Mouse (Mus musculus): Measurements from ENCODE around the gene Shroom4. TPM values are rescaled to one million over a fixed set of nuclear protein-coding genes. Genes with fewer than 3 reads are reported as not detected.

The Shroom4 gene
- polyA plus RNA-seq, 1 experiment: 12.1 TPM

- H3K4me1 ChIP-seq (ENCODE audit: control insufficient read depth, insufficient read depth, low read length): no peaks in the 10 kb centered on the region
- H3K9ac ChIP-seq (ENCODE audit: low read depth, poor library complexity, severe bottlenecking): no peak overlapping the region
- no peak overlapping the region for H3K4me3 ChIP-seq (ENCODE audit: low read depth, low read length)
- H3K36me3 ChIP-seq (ENCODE audit: control insufficient read depth, insufficient read depth, low read length, poor library complexity, severe bottlenecking): no peaks in the 10 kb centered on the region
- no peaks in the 10 kb centered on the region for H3K9me3 ChIP-seq (replicated peaks; ENCODE audit: control insufficient read depth, insufficient read depth, low read length, poor library complexity, severe bottlenecking)
- no peak overlapping the region for H3K27ac ChIP-seq (ENCODE audit: insufficient read depth, low read length)
- no peak for TF ChIP-seq POLR2A (IDR thresholded peaks at IDR 0.05; ENCODE audit: insufficient read depth, low read length)
- TF ChIP-seq CTCF (IDR thresholded peaks at IDR 0.05; ENCODE audit: low read depth, low read length): no peak
- TF ChIP-seq EP300 (IDR thresholded peaks at IDR 0.05; ENCODE audit: insufficient read depth, low read depth, low read length): no peak
- no peaks in the 10 kb centered on the region for H3K27me3 ChIP-seq (ENCODE audit: control insufficient read depth, insufficient read depth, low read length, poor library complexity, severe bottlenecking)
Observed at GRCm38 (mm10) chrX:6594183-6594582, 194.5 kb downstream of the Shroom4 start.

GRCm38 (mm10) chrX:6654024-6654423, 254.4 kb downstream of the Shroom4 start:
- no peak overlapping the region for H3K9ac ChIP-seq (ENCODE audit: low read depth, poor library complexity, severe bottlenecking)
- H3K4me3 ChIP-seq (ENCODE audit: low read depth, low read length): no peak overlapping the region
- no peaks in the 10 kb centered on the region for H3K27me3 ChIP-seq (ENCODE audit: control insufficient read depth, insufficient read depth, low read length, poor library complexity, severe bottlenecking)
- no peak overlapping the region for H3K27ac ChIP-seq (ENCODE audit: insufficient read depth, low read length)
- H3K36me3 ChIP-seq (ENCODE audit: control insufficient read depth, insufficient read depth, low read length, poor library complexity, severe bottlenecking): no peaks in the 10 kb centered on the region
- H3K9me3 ChIP-seq (replicated peaks; ENCODE audit: control insufficient read depth, insufficient read depth, low read length, poor library complexity, severe bottlenecking): no peaks in the 10 kb centered on the region
- TF ChIP-seq POLR2A (IDR thresholded peaks at IDR 0.05; ENCODE audit: insufficient read depth, low read length): no peak
- peak; percentile 9 for TF ChIP-seq CTCF (IDR thresholded peaks at IDR 0.05; ENCODE audit: low read depth, low read length)
- no peaks in the 10 kb centered on the region for H3K4me1 ChIP-seq (ENCODE audit: control insufficient read depth, insufficient read depth, low read length)

DNA sequence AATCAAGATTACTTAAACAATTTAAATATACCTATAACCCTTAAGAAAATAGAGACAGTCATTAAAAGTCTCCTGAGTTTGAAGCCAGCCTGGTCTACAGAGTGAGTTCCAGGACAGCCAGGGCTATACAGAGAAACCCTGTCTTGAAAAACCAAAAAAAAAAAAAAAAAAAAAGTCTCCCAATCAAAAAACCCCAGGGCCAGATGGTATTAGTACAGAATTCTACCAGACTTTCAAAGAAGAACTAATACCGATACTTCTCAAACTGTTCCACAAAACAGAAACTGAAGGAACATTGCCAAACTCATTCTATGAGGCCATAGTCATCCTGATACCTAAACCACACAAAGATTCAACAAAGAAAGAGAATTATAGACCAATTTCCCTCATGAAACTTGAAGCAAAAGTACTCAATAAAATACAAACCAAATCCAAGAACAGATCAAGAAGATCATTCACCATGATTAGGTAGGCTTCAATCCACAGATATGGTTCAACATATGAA, 259.2 kb downstream of the Shroom4 start:
- H3K36me3 ChIP-seq (ENCODE audit: control insufficient read depth, insufficient read depth, low read length, poor library complexity, severe bottlenecking): no peaks in the 10 kb centered on the region
- H3K27me3 ChIP-seq (ENCODE audit: control insufficient read depth, insufficient read depth, low read length, poor library complexity, severe bottlenecking): no peaks in the 10 kb centered on the region
- no peak overlapping the region for H3K4me3 ChIP-seq (ENCODE audit: low read depth, low read length)
- no peaks in the 10 kb centered on the region for H3K9me3 ChIP-seq (replicated peaks; ENCODE audit: control insufficient read depth, insufficient read depth, low read length, poor library complexity, severe bottlenecking)
- no peak overlapping the region for H3K27ac ChIP-seq (ENCODE audit: insufficient read depth, low read length)
- no peak for TF ChIP-seq POLR2A (IDR thresholded peaks at IDR 0.05; ENCODE audit: insufficient read depth, low read length)
- TF ChIP-seq CTCF (IDR thresholded peaks at IDR 0.05; ENCODE audit: low read depth, low read length): no peak
- TF ChIP-seq EP300 (IDR thresholded peaks at IDR 0.05; ENCODE audit: insufficient read depth, low read depth, low read length): no peak
- H3K4me1 ChIP-seq (ENCODE audit: control insufficient read depth, insufficient read depth, low read length): no peaks in the 10 kb centered on the region
- no peak overlapping the region for H3K9ac ChIP-seq (ENCODE audit: low read depth, poor library complexity, severe bottlenecking)

Other genes starting within 250 kb of the Shroom4 start
- gene Nudt10, start 226.8 kb upstream of the Shroom4 start, polyA plus RNA-seq (2011; ENCODE audit: insufficient read depth, insufficient read length, low read depth, missing spikeins): 1.4 and 2.2 TPM in 2 replicates
- gene Bmp15, start 79.1 kb upstream of the Shroom4 start, polyA plus RNA-seq (2011; ENCODE audit: insufficient read depth, insufficient read length, low read depth, missing spikeins): not detected in 2 replicates

Data from ES-Bruce4 (cell line).